Mouse (Mus musculus) adrenal gland (tissue): ENCODE results near the gene Sgpp2.

Source experiments
- intact Hi-C: fragments of 180-260 bp; cut with DNase I; formaldehyde crosslinking; loops from one replicate; pipeline ENCODE4 v1.15.1; 2025

The Sgpp2 gene

DNA sequence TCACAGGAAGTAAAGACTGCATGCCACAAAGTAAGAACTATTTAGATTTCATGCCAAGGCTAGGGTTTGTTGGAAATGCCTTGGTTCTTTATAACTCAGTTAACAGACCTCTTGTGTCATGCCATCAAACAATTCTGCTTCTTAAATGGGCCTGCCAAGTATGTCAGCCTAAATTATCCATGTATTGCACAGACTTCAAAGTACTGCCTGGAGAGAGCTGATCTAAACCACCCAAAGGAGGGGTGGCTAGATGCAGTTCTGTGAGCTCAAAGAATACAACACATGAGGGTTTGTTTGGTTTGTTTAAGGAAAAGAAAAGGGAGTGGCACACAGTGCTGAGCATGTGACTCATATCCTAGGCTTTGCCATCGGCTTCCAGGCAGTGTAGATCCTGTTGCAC lies 137.9 kb downstream of the Sgpp2 start:
- intact Hi-C loops = no loop called here

DNA sequence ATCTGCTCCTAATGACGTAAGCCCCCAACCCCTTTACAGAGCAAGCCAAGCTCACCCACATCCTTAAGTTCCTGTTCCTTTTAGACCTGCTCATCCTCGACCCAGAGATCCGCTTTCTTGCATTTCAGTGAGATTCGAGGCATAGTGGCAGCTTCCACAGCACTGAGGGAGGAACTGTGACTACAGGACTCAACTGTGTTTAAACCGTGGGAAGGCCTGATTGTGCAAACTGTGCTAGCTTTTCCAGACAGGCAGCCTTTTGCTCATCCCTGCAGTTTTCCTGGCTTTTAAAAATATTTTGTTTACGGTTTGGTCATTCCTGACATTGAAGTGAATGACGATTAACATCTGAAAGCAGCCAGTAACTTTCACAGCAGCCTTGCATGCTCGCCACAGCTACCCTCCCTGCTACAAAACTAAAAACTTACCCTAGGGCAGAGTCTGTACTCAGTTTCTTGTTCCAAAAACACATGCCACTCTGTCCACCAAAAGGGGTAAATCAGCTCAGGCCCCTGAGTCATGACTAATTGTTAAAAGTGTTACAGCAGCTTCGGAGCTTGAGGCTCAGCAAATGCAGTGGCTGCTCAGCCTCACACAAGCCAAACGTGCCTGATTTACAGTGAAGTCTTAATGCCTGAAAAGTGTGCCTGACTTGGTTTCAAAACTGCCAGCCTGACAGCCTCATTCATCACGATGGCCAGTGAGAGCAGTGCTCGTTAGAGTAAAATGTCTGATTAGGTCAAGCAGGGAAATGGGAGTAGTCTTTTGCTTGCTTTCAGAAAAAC lies 141.1 kb downstream of the Sgpp2 start:
- intact Hi-C loops = no loop called here

DNA sequence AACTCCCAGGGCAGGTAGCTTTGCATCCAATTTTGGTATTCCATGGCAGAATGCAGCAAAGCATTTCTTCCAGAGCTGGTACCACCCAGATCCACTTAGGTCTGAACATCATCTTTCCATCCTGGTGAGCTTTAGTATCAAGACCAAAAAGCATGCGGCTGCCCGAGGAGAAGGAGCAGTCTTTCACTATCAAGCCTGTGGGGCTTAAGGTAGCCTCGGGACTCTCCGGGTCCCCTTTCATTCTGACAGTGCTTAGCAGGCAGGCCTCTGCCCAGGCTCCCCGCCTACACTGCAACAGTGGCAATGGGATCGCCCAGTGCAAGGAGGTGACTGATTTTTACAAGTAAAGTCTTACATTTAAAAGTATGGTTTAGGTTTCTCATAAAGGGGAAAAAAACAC lies 142.4 kb downstream of the Sgpp2 start:
- intact Hi-C loops = no loop called here

DNA sequence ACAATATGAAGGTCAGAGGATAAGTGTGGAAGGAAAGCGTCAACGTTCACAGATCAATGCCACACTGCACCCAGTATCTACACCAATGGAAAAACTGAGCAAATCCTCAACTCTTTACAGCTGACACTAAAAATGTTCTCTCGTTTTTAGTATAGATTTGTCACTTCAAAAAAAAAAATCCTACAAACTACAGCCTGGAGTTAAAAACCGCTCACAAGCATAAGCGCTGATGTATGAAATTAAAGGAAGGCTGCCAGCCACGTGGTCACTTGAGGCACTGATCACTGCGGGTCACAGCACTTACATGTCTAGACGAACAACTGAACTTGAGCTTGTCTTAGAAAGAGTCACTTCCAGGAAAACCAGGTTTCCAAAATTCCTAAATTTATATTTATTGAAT lies 143.7 kb downstream of the Sgpp2 start:
- intact Hi-C loops = no loop called here

DNA sequence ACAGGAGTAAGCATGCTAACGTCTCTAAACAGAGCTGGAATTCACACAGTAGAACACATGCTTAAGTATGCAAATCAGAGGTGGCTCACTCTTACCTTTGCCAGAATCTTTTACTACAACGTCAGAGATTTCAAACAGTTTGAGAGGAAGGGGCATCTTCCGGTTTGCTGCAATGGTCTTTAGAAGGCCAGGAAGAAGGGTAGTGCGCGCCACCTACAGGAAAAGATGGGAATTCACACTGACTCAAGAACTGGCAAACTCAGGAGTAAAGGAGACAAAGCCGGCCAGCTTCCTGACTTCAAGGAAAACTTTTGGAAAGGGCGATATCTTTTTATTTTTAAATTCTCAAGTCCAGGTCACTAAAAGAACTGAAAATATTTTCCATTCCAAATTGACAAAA lies 144.5 kb downstream of the Sgpp2 start:
- intact Hi-C loops = no loop called here
